Mouse (Mus musculus): ENCODE data around the gene Farsa. TPM values are rescaled to one million over a fixed set of nuclear protein-coding genes. Genes with fewer than 3 reads are reported as not detected.
A peak's percentile ranks its signal among the peaks of the same experiment; 100 is the strongest.

Farsa gene
- polyA plus RNA-seq, 2 experiments, result 78.4 to 105 TPM

- Histone ChIP-seq H3K4me2 (replicated peaks; ENCODE audit: low read depth, low read length, severe bottlenecking) (peak within 1 kb of the TSS; percentile 59), H3K9ac (ENCODE audit: low read depth, low read length, severe bottlenecking) (peak within 1 kb of the TSS; percentile 86), H3K27me3 (ENCODE audit: control insufficient read depth, insufficient read depth, low read length) (no peaks in the 10 kb centered on the region), H3K4me3 (replicated peaks; ENCODE audit: low read length) (peak within 1 kb of the TSS; percentile 83), H3K27ac (replicated peaks; ENCODE audit: low read depth, low read length) (peak within 1 kb of the TSS; percentile 83), H3K4me1 (ENCODE audit: control insufficient read depth, insufficient read depth, low read length) (peaks cover 24% of the 10 kb centered on the region; the same call in 1 of the 2 replicates), H3K36me3 (ENCODE audit: control insufficient read depth, insufficient read depth, low read length) (peaks cover 81% of the 10 kb centered on the region), H3K9me3 (ENCODE audit: control insufficient read depth, low read length) (no peaks in the 10 kb centered on the region)
- ATAC-seq (ENCODE audit: low FRiP score, low read depth) (peak; percentile 92), DNase-seq (ENCODE audit: low spot score) (peak; percentile 95)
- WGBS, result 0% methylated on average over 37 of the region's 55 CpGs
- TF ChIP-seq POLR2A (IDR thresholded peaks at IDR 0.05; ENCODE audit: borderline replicate concordance, extremely low read depth, insufficient read depth, insufficient read length), result peak; percentile 87; the same call in 1 of the 2 replicates
These were observed 16.4 kb upstream of the Farsa start, which contains the start of gene Rad23a for GRCm38 (mm10) chr8:84840248-84840999. Gene Rad23a, minus strand, starts transcription at chr8:84840665.

GRCm38 (mm10) chr8:84841514-84841913, 15.3 kb upstream of the Farsa start:
- Histone ChIP-seq H3K4me2 (replicated peaks; ENCODE audit: low read depth, low read length, severe bottlenecking) (no peak overlapping the region), H3K9me3 (ENCODE audit: control insufficient read depth, low read length) (no peaks in the 10 kb centered on the region), H3K27ac (replicated peaks; ENCODE audit: low read depth, low read length) (no peak overlapping the region), H3K4me1 (ENCODE audit: control insufficient read depth, insufficient read depth, low read length) (peaks cover 24% of the 10 kb centered on the region; the same call in 1 of the 2 replicates), H3K36me3 (ENCODE audit: control insufficient read depth, insufficient read depth, low read length) (peaks cover 74% of the 10 kb centered on the region), H3K9ac (ENCODE audit: low read depth, low read length, severe bottlenecking) (no peak overlapping the region), H3K4me3 (replicated peaks; ENCODE audit: low read length) (no peak overlapping the region), H3K27me3 (ENCODE audit: control insufficient read depth, insufficient read depth, low read length) (no peaks in the 10 kb centered on the region)
- DNase-seq (ENCODE audit: low spot score) (no peak), ATAC-seq (ENCODE audit: low FRiP score, low read depth) (no peak)
- WGBS, result 72% methylated on average over 1 of the region's 1 CpGs
- no peak for TF ChIP-seq POLR2A (IDR thresholded peaks at IDR 0.05; ENCODE audit: borderline replicate concordance, extremely low read depth, insufficient read depth, insufficient read length)

- peaks cover 49% of the 10 kb centered on the region for H3K36me3 ChIP-seq (ENCODE audit: control insufficient read depth, insufficient read depth, low read length)
- WGBS, result 80% methylated on average over 9 of the region's 9 CpGs
- no peak for TF ChIP-seq POLR2A (IDR thresholded peaks at IDR 0.05; ENCODE audit: borderline replicate concordance, extremely low read depth, insufficient read depth, insufficient read length)
These were observed 12.3 kb upstream of the Farsa start for GRCm38 (mm10) chr8:84844397-84845070.

GRCm38 (mm10) chr8:84845355-84846093, 11.3 kb upstream of the Farsa start:
- Histone ChIP-seq H3K27ac (replicated peaks; ENCODE audit: low read depth, low read length) (no peak overlapping the region), H3K36me3 (ENCODE audit: control insufficient read depth, insufficient read depth, low read length) (peaks cover 49% of the 10 kb centered on the region), H3K27me3 (ENCODE audit: control insufficient read depth, insufficient read depth, low read length) (no peaks in the 10 kb centered on the region), H3K4me3 (replicated peaks; ENCODE audit: low read length) (peak overlapping the region; percentile 79), H3K4me2 (replicated peaks; ENCODE audit: low read depth, low read length, severe bottlenecking) (peak overlapping the region; percentile 65), H3K4me1 (ENCODE audit: control insufficient read depth, insufficient read depth, low read length) (peaks cover 20% of the 10 kb centered on the region; the same call in 1 of the 2 replicates), H3K9ac (ENCODE audit: low read depth, low read length, severe bottlenecking) (peak overlapping the region; percentile 92), H3K9me3 (ENCODE audit: control insufficient read depth, low read length) (no peaks in the 10 kb centered on the region)
- WGBS, result 12% methylated on average over 12 of the region's 12 CpGs
- no peak for ATAC-seq (ENCODE audit: low FRiP score, low read depth)
- no peak for TF ChIP-seq POLR2A (IDR thresholded peaks at IDR 0.05; ENCODE audit: borderline replicate concordance, extremely low read depth, insufficient read depth, insufficient read length)
- DNase-seq (ENCODE audit: low spot score), result no peak

More at GRCm38 (mm10) chr8:84844397-84845070, 12.3 kb upstream of the Farsa start:
- Histone ChIP-seq H3K27me3 (ENCODE audit: control insufficient read depth, insufficient read depth, low read length) (no peaks in the 10 kb centered on the region), H3K4me2 (replicated peaks; ENCODE audit: low read depth, low read length, severe bottlenecking) (peak overlapping the region; percentile 65), H3K9ac (ENCODE audit: low read depth, low read length, severe bottlenecking) (peak overlapping the region; percentile 92), H3K9me3 (ENCODE audit: control insufficient read depth, low read length) (no peaks in the 10 kb centered on the region), H3K4me3 (replicated peaks; ENCODE audit: low read length) (peak overlapping the region; percentile 79), H3K4me1 (ENCODE audit: control insufficient read depth, insufficient read depth, low read length) (peaks cover 22% of the 10 kb centered on the region; the same call in 1 of the 2 replicates), H3K27ac (replicated peaks; ENCODE audit: low read depth, low read length) (no peak overlapping the region)
- DNase-seq (ENCODE audit: low spot score) (no peak), ATAC-seq (ENCODE audit: low FRiP score, low read depth) (no peak)

Data from limb, embryonic 14.5 days (tissue).